Mouse (Mus musculus) olfactory bulb, adult 2 months (tissue): ENCODE results near the gene Trappc2l.

ENCODE experiments used
- CTCF ChIP-seq: fragments of 200-500 bp; IDR thresholded peaks from 2 replicates; pipeline ENCODE4 v1.5.1; 2012; ENCODE audit warnings: low read depth, mild to moderate bottlenecking, low read length, moderate library complexity; ENCODE audit not compliant: insufficient read depth
- POLR2A ChIP-seq: fragments of 200-500 bp; IDR thresholded peaks from 2 replicates; pipeline ENCODE4 v1.6.1; 2012; ENCODE audit warnings: mild to moderate bottlenecking, low read depth, low read length, moderate library complexity; ENCODE audit not compliant: insufficient read depth

DNA sequence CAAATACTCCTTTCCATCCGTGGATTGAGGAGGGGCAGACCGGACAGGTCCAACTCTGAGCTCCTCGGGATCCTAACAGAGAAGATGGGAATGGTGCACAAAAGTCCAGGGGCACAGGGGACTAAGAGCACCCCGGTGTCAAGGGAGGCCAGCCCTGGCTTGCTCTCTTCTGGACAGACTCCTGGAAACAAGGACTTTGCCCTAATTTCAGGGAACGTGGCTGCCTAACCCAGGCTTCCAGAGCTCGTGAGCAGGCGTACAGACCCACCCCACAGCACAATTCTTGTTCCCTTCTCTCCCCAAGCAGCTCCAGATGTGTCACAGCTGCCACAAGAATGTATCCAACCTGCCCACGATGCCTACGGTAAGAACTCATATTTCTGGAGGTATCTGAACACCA, 14.4 kb downstream of the Trappc2l start:
- TF ChIP-seq POLR2A (no peak), CTCF (no peak)
